Mouse (Mus musculus) cerebellum, postnatal 14 days (tissue): ENCODE results near the gene Ampd3.

Source experiments
- DNase-seq, 2 experiments: peaks; one replicate each; pipeline ENCODE4 v3.0.0; 2021; ENCODE audit warnings: mixed read lengths in 2 of 2

Gene Ampd3

DNA sequence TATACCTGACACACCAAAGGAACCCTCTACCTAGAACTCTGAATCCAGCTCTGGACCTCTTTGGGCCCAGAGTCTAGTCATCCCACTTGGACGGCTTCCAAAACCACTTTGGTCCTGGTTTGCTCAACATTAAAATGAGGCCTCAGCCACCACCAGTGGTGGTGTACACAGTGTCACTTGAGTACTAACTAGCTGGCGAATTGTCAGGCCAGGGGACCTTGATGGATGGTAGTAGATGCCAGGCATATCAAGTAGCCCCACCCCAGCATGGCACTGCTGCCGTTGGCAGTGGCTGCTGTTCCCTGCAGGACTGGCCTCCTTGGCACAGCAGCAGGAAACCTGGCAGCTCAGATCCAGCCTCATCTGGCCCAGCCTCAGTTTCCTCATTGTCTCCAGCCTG is 36.3 kb downstream of the Ampd3 start:
- DNase-seq: peak; percentile 48 to 53

DNA sequence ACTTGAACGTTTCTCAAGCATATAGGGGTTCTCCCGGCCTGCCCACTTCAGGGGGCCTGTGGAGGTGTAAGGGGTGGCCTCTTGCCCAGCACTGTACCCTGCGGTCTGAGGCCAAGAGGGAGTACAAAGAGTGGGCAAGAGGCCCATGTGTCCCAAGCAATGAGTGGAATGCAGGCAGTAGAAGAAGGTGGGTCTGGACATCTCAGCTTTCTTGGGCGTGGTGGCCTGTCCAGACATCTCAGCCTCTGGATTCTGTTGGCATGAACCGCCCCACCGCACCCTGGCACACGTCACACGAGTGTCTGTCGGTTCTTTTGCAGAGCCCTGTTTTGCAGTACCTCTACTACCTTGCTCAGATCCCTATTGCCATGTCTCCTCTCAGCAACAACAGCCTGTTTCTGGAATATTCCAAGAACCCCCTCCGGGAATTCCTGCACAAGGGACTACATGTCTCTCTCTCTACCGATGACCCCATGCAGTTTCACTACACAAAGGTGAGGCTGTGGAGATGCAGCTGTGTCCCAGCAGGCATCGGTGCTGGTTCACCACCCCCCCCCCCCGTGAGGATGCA is 39.5 kb downstream of the Ampd3 start:
- DNase-seq: no peak

DNA sequence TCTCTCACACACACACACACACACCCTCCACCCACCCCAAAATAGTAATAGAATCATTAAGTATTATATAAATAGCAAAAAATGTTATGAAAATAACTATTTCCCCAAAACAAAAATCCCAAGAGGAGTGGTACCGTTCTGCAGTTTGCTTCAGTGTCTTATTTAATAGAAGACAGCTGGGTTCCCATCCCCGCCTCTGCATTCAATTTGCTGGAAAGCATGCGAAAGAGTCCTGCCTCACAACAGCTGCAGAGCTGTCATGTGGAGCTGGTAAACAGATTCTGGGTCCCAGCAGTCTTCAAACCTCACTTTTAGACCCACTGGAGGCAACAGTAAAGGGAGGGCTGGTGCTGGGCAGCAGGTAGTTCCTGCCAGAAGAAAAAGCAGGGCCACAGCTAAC is 41.0 kb downstream of the Ampd3 start:
- DNase-seq: no peak

GRCm38 (mm10) chr7:110809585-110810557 is 41.9 kb downstream of the Ampd3 start:
- no peak for DNase-seq

DNA sequence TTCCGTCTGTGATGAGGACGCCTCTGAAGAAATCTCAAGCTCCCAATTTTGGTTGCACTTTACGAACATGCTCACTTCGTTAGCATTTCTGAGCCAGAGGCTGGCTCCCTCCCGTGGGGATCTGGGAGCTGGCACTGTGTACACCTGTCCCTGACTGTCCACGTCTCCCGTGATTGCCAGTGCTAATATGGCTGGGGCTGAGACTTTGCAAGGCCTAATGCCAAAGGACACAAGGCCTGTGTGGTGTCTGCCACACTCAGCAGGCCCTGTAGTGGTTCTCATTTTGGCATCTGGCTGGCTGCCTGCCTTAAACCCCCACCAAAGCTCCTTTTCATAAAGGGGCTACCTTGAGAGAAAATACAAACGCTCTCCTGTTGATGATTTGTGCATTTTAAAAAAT is 43.0 kb downstream of the Ampd3 start:
- DNase-seq: no peak

- no peak for DNase-seq
These were observed 43.5 kb downstream of the Ampd3 start for GRCm38 (mm10) chr7:110811529-110811928.

GRCm38 (mm10) chr7:110813983-110814382 is 46.0 kb downstream of the Ampd3 start:
- no peak for DNase-seq

GRCm38 (mm10) chr7:110816037-110816436 is 48.0 kb downstream of the Ampd3 start:
- peak; percentile 63 to 67 for DNase-seq

DNA sequence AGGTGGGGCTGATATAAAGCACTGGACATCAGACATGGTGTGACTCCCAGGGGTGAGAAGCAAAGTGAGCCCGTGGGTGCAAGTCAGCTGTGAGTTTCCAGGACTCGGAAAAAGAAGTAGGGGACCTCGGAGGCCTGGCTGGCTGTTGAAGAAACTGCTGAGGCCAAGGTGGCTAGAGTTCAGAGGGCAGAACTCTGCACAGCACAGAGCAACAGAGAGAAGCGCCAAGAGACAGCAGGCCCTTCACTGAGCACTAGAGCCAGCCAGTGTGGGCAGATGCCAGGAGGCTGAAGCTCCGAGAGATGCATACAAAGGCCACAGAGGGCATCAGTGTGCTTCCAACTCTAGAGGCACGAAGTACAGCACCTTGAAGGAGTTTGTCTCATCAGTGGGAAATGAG is 50.2 kb downstream of the Ampd3 start:
- DNase-seq: peak; percentile 35 to 37

- DNase-seq: no peak
These were observed 50.9 kb downstream of the Ampd3 start for GRCm38 (mm10) chr7:110818787-110819350.

- no peak for DNase-seq
These were observed 53.1 kb downstream of the Ampd3 start for GRCm38 (mm10) chr7:110821068-110821467.

DNA sequence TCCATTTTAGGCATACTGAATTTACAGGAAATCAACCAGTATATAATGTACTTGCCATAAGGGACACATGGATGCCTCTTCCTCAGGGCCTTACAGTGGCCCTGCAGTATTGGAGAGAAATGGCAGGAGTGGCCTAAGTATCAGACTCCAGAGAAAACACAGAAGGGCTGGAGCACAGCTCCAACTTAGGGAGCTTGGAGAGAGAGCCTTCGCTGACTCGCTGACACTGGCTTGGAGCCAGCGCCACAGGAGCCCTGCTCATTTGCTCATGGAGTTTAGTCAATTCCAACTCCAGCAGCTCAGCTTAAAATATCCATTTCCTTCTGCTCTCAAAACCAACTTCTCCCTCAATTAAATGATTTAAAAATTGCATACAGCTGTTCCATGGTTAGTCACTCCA is 53.6 kb downstream of the Ampd3 start:
- DNase-seq: peak; percentile 69 to 71

- no peak for DNase-seq
These were observed 54.0 kb downstream of the Ampd3 start for GRCm38 (mm10) chr7:110822055-110822454.

GRCm38 (mm10) chr7:110823076-110823475 is 55.1 kb downstream of the Ampd3 start:
- no peak for DNase-seq

DNA sequence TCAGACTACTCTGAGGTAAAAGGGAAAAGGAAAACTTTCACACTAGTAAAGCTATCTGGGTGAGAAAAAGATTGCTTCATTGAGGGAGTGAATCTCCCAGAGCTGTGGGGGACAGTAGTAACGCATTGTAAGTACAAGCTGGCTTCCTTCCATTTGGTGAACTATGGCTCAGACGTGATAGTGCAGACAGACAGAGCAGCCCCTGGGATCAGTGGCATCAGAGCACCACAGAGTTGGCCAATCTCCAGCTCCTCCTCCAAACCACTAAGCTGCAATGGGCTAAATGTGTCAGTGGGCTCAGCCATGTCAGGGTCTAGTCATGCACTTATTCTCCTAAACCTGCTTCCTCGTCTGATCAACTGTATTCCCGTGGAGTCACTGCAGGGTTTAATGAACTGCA is 55.6 kb downstream of the Ampd3 start:
- no peak for DNase-seq

- no peak for DNase-seq
These were observed 56.3 kb downstream of the Ampd3 start for GRCm38 (mm10) chr7:110823995-110824953.

GRCm38 (mm10) chr7:110833024-110833423 is 65.0 kb downstream of the Ampd3 start:
- no peak for DNase-seq

GRCm38 (mm10) chr7:110834018-110834417 is 66.0 kb downstream of the Ampd3 start:
- DNase-seq: no peak

GRCm38 (mm10) chr7:110834522-110834921 is 66.5 kb downstream of the Ampd3 start:
- no peak for DNase-seq

DNA sequence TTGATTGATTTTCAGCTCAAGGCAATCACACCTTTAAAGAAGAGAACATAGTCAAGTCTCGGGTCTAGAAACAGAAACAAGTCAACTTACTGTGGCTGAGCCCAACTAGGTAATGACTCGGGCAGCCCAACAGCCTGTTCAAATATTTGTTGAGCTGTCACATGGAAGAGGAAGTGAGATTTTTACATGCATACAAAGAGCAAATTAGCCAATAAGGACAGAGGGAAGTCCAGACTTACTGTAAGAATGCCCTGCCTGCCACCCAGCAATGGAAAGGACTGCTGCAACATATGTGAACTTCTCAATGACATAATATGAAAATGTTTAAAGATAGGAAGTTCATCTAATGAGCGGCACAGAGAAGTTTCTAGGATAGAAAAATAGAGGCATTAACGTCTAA is 72.3 kb downstream of the Ampd3 start:
- no peak for DNase-seq

DNA sequence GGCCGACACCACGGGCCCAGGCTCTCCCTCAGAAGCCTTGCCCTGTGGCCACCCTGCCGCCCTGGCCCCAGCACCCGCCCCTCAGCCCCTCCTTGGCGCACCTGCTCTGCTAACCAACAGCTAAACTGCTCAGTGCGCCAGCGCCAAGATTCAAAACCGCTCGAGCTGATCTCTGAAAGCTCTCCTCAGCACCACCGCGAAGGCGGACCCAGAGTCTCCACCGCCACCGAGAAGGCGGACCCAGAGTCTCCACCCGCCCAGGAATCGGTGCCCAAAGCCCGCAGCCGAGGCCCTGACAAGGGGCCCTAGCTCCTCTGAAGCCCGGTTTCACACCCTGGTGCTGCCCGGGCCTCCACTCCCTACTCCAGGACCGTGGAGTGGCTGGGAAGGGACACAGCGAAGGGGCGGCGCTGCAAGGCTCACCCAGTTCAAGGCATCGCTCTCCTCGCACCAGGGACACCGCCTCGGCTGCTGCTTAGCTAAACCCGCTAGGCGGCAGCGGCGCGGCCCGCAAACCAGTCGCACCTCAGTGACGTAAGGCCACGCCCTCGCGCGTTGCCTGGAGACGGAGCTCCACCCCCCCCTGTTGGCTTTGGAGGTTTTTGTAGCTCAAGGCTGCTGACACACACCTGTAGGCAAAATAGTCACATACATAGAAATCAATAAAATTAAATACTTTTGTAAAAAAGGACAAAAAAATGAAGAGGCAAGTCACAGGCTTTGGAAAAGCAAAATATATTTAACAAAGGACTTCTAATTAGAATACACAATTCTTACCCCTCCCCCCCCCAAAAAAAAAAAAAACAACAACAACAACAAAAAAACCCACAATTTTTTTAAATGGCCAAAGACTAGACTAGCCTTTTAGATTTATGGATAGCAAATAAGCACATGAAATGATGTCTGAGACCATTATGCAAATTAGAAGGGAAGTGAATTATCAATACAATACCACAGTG is 76.2 kb downstream of the Ampd3 start, which contains the start of gene Rnf141:
TSS of gene Rnf141 (minus strand) at position 542 of the 959 bp plus-strand sequence.
- peak; percentile 95 to 96 for DNase-seq
